Mouse (Mus musculus): ENCODE data around the gene Hist1h4d.

Gene Hist1h4d

DNA sequence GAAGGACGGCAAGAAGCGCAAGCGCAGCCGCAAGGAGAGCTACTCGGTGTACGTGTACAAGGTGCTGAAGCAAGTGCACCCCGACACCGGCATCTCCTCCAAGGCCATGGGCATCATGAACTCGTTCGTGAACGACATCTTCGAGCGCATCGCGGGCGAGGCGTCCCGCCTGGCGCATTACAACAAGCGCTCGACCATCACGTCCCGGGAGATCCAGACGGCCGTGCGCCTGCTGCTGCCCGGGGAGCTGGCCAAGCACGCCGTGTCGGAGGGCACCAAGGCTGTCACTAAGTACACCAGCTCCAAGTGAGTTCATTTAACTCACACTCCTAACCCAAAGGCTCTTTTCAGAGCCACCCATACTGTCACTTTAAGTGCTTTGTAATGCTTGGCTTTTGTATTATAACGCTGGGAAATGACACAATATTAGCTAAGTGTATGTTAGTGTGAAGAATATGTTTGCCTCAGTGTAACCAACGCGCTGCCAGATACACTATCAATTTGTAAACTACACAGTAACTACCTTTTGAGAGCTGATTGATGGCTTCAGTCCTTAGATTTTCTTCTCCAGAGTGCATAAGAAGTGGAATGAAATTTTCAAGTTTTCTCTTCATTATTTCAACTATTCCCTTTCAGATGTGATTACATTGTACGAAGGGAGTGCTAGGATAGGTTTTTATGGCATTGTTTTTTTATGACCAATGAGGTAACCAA lies 9.7 kb upstream of the Hist1h4d start:
- in situ Hi-C loops (cut with MboI; ENCODE audit: low pct_unique_long_range_greater_than_20kb in 1 of 2, low sequenced_read_pairs in 2 of 2, unreplicated experiment in 1 of 2): loop anchor here in 1 of 2 experiments (10.0 kb wide), 1 partner anchor 173 kb away; the partner anchor contains the start of genes Hist1h2bb and Hist1h3c

DNA sequence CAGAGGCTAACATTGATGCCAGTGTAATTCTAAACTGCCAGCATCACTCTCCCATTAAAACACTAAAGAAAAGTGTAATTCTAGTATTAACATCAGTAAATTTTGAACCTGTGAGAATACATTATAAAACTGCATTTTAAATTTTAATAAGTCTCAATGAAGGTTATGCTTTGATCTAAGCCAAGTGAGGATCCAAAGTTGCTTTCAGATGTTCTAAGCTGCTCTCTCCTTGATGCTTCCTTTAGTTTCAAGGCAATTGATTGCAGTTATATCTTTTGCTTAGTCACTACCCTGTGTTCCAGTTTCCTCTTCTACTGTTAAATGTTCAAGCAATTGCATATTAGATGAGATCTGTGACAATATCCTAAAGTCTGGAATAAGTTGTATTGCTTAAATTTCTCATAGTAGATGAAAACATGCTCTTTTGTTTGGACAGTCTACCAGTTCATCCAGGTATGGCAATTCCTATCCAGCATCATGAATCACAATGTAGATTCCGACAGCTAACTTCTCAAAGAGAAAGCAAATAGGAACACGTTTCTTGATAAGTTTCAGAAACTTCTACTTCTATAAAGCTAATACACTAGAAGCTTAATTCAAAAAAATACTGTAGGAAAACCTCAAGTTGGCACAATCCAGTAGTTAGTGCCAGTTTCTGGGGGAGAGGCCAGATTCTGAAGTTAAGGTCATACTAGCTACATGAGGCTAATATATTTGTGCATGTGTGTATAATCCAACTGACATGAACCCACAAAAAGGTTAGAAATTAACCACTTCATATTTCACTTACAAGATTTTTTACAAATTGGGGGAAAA lies 9.0 kb upstream of the Hist1h4d start:
- in situ Hi-C loops (cut with MboI; ENCODE audit: low pct_unique_long_range_greater_than_20kb in 1 of 2, low sequenced_read_pairs in 2 of 2, unreplicated experiment in 1 of 2): loop anchor here in 1 of 2 experiments (10.0 kb wide), 1 partner anchor 172 kb away; the partner anchor contains the start of genes Hist1h2bb and Hist1h3c

DNA sequence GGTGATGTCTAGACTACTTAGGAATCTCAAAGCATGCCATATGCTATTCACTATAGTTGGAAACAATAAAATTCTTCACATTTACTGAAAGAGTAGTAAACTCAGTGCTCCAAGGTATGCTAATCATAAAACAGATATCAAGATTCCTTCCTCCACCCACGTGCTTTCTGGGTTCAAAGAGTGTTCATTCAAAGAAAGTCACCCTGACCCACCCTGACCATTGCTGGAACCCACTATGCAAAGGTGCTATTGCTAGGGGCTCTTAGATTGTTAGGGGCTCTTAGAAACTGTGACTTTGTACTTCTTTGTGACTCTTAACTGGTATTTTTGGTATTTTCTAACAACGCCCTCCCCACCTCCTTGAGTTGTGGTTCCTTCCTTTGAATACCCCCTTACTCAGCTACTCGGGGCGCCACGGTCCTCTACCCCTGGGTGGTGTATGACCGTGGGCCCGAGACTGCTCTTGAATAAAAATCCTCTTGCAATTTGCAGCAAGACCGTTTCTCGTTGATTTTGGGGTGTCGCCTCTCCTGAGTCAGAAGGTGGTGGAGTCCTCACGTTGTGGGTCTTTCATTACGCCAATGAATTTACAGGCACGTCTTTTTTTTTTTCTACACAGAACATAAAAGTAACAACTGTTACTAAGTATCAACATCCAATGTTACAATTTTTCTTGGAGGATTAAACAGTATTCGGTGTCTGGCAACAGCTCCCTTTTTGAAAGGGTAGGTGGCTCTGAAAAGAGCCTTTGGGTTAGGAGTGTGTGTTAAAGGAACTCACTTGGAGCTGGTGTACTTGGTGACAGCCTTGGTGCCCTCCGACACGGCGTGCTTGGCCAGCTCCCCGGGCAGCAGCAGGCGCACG lies 8.1 kb upstream of the Hist1h4d start:
- in situ Hi-C loops (cut with MboI; ENCODE audit: low pct_unique_long_range_greater_than_20kb in 1 of 2, low sequenced_read_pairs in 2 of 2, unreplicated experiment in 1 of 2): loop anchor here in 1 of 2 experiments (10.0 kb wide), 1 partner anchor 172 kb away; the partner anchor contains the start of genes Hist1h2bb and Hist1h3c

DNA sequence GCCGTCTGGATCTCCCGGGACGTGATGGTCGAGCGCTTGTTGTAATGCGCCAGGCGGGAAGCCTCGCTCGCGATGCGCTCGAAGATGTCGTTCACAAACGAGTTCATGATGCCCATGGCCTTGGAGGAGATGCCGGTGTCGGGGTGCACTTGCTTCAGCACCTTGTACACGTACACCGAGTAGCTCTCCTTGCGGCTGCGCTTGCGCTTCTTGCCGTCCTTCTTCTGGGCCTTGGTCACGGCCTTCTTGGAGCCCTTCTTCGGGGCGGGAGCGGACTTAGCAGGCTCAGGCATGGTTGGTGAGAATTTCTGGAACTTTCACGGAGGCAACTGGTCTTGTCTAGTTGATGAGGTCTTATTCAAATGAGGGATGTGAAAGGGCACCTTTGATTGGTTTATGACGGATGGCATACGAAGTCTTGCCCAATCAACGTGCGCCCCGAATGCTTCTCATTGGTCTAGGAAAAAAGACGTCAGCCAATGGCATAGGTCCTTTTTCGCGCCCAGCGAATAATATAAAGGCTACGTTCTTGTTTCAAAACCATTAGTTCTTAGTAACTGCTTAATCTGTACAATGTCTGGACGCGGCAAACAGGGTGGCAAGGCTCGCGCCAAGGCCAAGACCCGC lies 7.4 kb upstream of the Hist1h4d start, which contains the start of the genes Hist1h2bf and Hist1h2ad:
Hist1h2bf (minus strand) TSS at position 299 of the 627 bp plus-strand sequence.
Hist1h2ad (plus strand) TSS at position 484 of the 627 bp plus-strand sequence.
- in situ Hi-C loops (cut with MboI; ENCODE audit: low pct_unique_long_range_greater_than_20kb in 1 of 2, low sequenced_read_pairs in 2 of 2, unreplicated experiment in 1 of 2): loop anchor here in 1 of 2 experiments (10.0 kb wide), 1 partner anchor 171 kb away; the partner anchor contains the start of genes Hist1h2bb and Hist1h3c

DNA sequence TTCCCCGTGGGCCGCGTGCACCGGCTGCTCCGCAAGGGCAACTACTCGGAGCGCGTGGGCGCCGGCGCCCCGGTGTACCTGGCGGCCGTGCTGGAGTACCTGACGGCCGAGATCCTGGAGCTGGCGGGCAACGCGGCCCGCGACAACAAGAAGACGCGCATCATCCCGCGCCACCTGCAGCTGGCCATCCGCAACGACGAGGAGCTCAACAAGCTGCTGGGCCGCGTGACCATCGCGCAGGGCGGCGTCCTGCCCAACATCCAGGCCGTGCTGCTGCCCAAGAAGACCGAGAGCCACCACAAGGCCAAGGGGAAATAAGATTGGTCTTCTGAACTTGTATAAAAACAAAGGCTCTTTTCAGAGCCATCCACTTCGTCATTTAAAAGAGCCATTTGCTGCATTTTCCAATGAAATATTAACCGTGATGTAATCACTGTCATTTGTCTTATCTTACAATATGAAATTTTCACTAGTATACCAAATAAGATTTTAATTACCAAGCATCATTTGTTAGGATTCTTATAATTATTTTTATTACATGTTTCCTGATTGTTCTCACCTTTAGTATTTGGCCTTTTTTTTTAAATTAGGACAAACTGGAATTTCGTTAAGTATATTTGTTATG lies 6.7 kb upstream of the Hist1h4d start:
- in situ Hi-C loops (cut with MboI; ENCODE audit: low pct_unique_long_range_greater_than_20kb in 1 of 2, low sequenced_read_pairs in 2 of 2, unreplicated experiment in 1 of 2): loop anchor here in 1 of 2 experiments (10.0 kb wide), 1 partner anchor 170 kb away; the partner anchor contains the start of genes Hist1h2bb and Hist1h3c

DNA sequence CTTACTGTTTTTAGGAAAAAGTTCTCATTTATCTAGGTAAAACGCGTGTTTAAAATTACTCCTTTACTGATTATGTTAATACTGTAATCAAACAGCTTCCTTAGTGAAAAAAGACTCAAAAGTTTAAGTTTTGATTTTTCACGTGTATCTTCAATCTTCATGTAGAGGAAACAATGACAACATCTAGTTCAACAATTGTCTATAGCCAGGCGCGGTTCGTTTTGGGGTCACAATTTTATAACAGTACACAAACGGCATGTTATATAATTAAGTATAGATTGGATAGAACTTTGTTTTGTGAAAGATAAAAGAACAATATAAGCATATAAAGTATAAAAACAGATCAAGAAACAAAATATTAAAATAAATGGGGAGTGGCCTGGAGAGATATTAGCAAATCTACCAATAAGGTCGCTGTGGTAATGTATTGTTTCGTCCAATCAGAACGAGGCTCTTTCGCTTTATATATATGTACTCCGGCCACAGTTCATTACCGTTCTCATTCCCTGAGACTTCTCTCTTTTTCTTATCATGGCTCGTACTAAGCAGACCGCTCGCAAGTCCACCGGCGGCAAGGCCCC lies 6.0 kb upstream of the Hist1h4d start, which contains the start of gene Hist1h3d:
Hist1h3d (plus strand) TSS at position 493 of the 581 bp plus-strand sequence.
- in situ Hi-C loops (cut with MboI; ENCODE audit: low pct_unique_long_range_greater_than_20kb in 1 of 2, low sequenced_read_pairs in 2 of 2, unreplicated experiment in 1 of 2): loop anchor here in 1 of 2 experiments (10.0 kb wide), 1 partner anchor 169 kb away; the partner anchor contains the start of genes Hist1h2bb and Hist1h3c

DNA sequence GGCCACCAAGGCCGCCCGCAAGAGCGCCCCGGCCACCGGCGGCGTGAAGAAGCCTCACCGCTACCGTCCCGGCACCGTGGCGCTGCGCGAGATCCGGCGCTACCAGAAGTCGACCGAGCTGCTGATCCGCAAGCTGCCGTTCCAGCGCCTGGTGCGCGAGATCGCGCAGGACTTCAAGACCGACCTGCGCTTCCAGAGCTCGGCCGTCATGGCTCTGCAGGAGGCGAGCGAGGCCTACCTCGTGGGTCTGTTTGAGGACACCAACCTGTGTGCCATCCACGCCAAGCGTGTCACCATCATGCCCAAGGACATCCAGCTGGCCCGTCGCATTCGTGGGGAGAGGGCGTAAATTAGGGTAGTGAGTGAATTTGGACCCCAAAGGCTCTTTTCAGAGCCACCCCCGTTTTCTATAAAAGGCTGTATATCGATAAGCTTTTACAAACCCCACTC lies 5.5 kb upstream of the Hist1h4d start:
- in situ Hi-C loops (cut with MboI; ENCODE audit: low pct_unique_long_range_greater_than_20kb in 1 of 2, low sequenced_read_pairs in 2 of 2, unreplicated experiment in 1 of 2): loop anchor here in 1 of 2 experiments (10.0 kb wide), 1 partner anchor 169 kb away; the partner anchor contains the start of genes Hist1h2bb and Hist1h3c

DNA sequence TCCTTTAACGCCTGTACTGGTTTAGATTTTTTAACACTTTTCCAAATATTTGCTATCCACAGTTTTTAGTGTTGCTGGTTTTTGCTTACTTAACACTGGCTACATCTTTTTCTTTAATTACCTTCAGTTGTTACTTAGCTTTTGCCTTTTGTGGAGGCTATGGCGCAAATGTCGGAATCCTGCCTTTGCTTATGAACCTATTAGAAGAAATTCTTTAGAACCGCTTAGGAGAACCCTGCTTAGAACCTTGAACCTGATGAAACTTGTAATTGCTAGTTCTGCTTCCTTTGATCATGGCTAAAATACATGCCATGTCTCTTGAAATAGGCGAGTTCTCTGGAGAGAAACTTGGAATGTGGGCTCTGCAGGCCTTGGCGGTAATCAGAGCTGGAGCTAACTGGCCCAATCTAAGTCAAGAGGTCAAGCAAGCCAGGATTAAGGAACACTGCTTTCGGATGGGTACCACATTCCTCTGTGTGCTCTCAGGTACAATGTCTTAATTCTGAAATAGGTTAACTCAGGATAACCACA lies 5.0 kb upstream of the Hist1h4d start:
- in situ Hi-C loops (cut with MboI; ENCODE audit: low pct_unique_long_range_greater_than_20kb in 1 of 2, low sequenced_read_pairs in 2 of 2, unreplicated experiment in 1 of 2): loop anchor here in 1 of 2 experiments (10.0 kb wide), 1 partner anchor 168 kb away; the partner anchor contains the start of genes Hist1h2bb and Hist1h3c

DNA sequence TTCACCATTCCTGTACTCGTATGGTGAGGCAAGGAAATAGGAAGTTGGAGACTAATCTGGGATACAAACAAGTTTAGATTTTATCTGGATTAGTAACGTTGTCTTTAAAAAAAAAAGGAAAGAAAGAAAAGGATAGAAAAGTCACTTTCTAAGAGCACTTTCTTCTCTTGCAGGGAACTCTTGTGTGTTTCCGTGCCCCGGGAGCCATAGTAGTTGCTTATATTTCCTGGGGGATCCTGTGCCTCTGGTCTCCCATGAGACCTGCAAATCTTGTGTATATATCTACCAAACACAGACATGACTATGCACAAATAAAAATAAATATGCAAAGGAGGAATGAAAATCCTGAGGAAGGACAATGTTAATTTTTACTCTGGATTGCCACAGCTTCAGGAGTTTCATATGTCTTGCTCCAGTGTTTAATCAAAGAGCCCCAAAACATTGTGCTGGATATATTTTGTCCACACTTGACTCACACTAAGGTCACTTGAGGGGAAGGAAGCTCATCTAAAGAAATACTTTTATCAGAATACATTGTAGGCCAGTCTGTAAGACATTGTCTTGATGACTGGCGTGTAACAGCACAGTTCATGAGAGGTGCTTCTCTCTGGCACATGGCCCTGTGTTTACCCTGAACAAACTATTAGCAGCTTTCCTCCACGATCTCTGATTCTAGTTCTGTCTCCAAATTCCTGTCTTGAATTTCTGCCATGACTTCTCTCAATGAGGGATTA lies 4.3 kb upstream of the Hist1h4d start:
- in situ Hi-C loops (cut with MboI; ENCODE audit: low pct_unique_long_range_greater_than_20kb in 1 of 2, low sequenced_read_pairs in 2 of 2, unreplicated experiment in 1 of 2): loop anchor here in 1 of 2 experiments (10.0 kb wide), 1 partner anchor 168 kb away; the partner anchor contains the start of genes Hist1h2bb and Hist1h3c

DNA sequence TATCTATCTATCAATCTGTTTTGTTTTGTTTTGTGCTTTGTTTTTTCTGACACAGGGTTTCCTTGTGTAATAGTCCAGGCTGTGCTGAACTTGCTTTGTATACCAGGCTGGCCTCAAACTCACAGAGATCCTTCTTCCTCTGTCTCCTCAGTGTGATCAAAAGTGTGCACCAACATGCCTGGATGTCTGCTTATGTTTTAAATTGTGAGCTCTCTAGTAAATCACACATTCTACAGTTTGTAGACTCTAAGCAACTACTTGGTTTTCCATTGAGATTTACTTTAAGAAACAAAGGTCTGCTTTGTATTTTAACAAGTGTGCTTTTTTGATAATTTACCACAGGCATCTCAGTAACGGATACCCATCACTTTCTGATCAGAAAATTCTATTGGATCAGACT lies 3.6 kb upstream of the Hist1h4d start:
- in situ Hi-C loops (cut with MboI; ENCODE audit: low pct_unique_long_range_greater_than_20kb in 1 of 2, low sequenced_read_pairs in 2 of 2, unreplicated experiment in 1 of 2): loop anchor here in 1 of 2 experiments (10.0 kb wide), 1 partner anchor 167 kb away; the partner anchor contains the start of genes Hist1h2bb and Hist1h3c

DNA sequence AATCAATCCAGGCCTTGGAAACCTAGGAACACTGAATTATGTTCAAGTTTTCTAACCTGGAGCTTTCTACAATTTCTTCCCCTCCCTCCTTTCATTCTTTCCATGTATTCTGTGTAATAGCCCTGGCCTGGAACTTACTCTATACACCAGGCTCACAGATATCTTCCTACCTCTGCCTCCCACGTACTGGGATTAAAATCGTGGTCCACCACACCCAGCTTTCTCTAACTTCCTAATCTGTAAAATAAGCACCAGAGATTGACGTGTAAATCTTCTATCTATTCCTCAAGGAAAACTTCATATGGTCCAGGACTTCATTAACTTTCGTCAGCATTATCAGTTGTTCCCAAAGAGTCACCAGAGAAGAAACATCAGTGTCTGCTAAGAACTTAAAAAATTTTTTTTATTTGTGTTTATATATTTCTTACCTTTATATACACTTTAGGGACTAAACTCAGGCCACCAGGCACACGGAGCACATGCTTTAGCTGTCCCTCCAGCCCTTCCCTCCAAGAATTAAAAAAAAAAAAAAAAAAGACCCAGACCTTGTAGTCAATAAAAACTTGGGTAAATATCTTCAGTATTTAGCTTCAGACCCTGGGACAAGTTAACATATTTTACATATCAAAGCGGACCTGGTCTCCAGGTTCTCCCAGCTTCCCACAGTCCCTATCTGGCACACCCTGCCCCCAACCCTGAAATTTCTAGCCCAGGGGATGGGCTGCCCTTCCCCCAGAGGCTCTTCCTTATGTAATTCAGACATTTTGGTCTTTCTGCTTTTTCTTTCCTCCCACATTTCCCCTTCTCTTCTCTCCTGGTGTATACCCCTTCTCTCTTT lies 1.0 kb downstream of the Hist1h4d start:
- in situ Hi-C loops (cut with MboI; ENCODE audit: low pct_unique_long_range_greater_than_20kb in 1 of 2, low sequenced_read_pairs in 2 of 2, unreplicated experiment in 1 of 2): no loop called here

DNA sequence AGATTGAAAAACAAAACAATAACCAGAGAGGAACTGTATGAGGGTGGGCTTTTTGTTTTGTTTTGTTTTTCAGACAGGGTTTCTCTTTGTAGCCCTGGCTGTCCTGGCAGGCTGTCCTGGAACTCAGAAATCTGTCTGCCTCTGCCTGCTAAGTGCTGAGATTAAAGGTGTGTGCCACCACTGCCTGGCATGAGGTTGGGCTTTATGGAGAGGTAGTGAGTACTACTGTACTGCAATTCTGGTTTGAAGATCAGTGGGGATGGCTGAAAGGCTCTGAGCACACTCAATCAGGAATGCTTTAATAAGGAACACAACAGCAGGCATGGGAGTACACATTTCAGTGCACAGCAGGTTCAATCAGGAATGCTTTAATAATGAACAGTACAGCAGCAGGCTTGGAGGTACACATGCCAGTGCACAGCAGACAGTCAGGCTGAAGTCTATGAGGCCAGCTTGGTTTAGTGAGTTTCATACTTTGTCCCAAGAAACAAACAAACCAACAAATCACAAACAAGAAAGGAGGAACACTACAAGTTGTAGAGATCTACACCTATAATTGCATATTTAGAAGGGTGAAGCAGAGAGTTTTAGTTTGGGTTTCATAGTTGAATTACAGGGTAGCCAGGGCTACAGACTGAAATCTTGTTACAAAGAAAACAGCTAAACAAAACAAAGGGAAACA lies 2.1 kb downstream of the Hist1h4d start:
- in situ Hi-C loops (cut with MboI; ENCODE audit: low pct_unique_long_range_greater_than_20kb in 1 of 2, low sequenced_read_pairs in 2 of 2, unreplicated experiment in 1 of 2): no loop called here

DNA sequence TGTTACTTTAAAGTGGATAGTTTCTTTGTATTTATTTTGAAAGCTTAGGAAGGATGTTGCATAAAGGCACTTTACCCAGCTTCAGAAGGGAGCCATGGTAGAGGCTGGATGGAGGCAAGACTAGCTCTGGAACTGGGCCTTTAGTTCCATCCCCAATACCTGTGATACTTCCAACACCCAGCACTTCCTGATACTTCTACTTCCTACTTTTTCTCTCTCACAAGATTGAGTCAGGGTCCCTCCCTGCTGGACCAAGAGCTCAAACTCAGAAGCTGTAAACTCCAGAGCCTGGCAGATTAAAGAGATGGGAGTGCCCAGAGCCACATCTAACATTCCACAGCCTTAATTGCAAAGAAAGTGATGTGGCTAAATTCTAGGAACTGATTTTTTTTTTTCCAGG lies 2.9 kb downstream of the Hist1h4d start:
- in situ Hi-C loops (cut with MboI; ENCODE audit: low pct_unique_long_range_greater_than_20kb in 1 of 2, low sequenced_read_pairs in 2 of 2, unreplicated experiment in 1 of 2): no loop called here

DNA sequence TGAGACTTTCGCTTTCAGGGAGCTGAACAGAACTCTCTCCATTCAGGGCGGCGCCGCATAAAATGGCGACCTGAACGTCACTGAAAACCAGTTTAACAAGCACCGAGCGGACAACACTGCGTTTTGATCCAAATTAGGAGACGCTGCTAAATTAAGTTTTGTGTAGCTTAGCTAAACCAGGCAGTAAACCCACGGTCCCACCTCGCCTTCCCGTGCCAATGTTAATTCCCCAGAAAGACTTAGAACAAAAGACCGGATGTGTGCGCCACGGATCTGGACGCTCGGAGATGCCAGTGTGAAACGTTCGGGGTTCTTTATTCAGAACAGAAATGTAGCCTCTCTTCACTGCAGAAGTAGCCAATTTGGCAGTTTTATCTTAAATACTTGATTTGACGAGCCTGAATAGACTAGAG lies 3.6 kb downstream of the Hist1h4d start:
- in situ Hi-C loops (cut with MboI; ENCODE audit: low pct_unique_long_range_greater_than_20kb in 1 of 2, low sequenced_read_pairs in 2 of 2, unreplicated experiment in 1 of 2): no loop called here

Measured in mouse embryonic stem cell (cell line).